Mouse (Mus musculus): ENCODE measurements around the gene Dab1. TPM values are rescaled to one million over a fixed set of nuclear protein-coding genes. Genes with fewer than 3 reads are reported as not detected.

Gene Dab1
- polyA plus RNA-seq, 1 experiment, result 35.8 TPM

GRCm38 (mm10) chr4:103615011-103615410 lies 4.1 kb upstream of the Dab1 start:
- Histone ChIP-seq H3K27me3 (ENCODE audit: control insufficient read depth, insufficient read depth, low read length) (no peaks in the 10 kb centered on the region), H3K4me1 (ENCODE audit: control insufficient read depth, insufficient read depth, low read length) (no peaks in the 10 kb centered on the region), H3K4me3 (replicated peaks; ENCODE audit: insufficient read depth, low read depth, low read length) (no peak overlapping the region), H3K27ac (ENCODE audit: insufficient read depth, low read length) (no peak overlapping the region)
- WGBS, result 47% methylated on average over 3 of the region's 3 CpGs
- DNase-seq, result peak in 1 of 2 experiments; percentile 17
- TF ChIP-seq CTCF (IDR thresholded peaks at IDR 0.05; ENCODE audit: borderline replicate concordance, insufficient read depth, low read depth, low read length) (no peak), POLR2A (IDR thresholded peaks at IDR 0.05; ENCODE audit: borderline replicate concordance, insufficient read depth, low read length) (no peak)

- Histone ChIP-seq H3K27ac (ENCODE audit: insufficient read depth, low read length) (no peak overlapping the region), H3K4me3 (replicated peaks; ENCODE audit: insufficient read depth, low read depth, low read length) (peak overlapping the region; percentile 15), H3K27me3 (ENCODE audit: control insufficient read depth, insufficient read depth, low read length) (no peaks in the 10 kb centered on the region; the same call in 1 of the 2 replicates), H3K4me1 (ENCODE audit: control insufficient read depth, insufficient read depth, low read length) (no peaks in the 10 kb centered on the region)
- TF ChIP-seq POLR2A (IDR thresholded peaks at IDR 0.05; ENCODE audit: borderline replicate concordance, insufficient read depth, low read length), result no peak
- no peak for TF ChIP-seq CTCF (IDR thresholded peaks at IDR 0.05; ENCODE audit: borderline replicate concordance, insufficient read depth, low read depth, low read length)
- peak in 1 of 2 experiments; percentile 8 for DNase-seq
- under 1% methylated on average over 28 of the region's 28 CpGs for WGBS
Observed at GRCm38 (mm10) chr4:103619946-103620371, 800 bp downstream of the Dab1 start.

- 9% methylated on average over 15 of the region's 18 CpGs for WGBS
- Histone ChIP-seq H3K27ac (ENCODE audit: insufficient read depth, low read length) (no peak overlapping the region), H3K4me1 (ENCODE audit: control insufficient read depth, insufficient read depth, low read length) (no peaks in the 10 kb centered on the region), H3K4me3 (replicated peaks; ENCODE audit: insufficient read depth, low read depth, low read length) (peak overlapping the region; percentile 49), H3K27me3 (ENCODE audit: control insufficient read depth, insufficient read depth, low read length) (no peaks in the 10 kb centered on the region; the same call in 1 of the 2 replicates)
- TF ChIP-seq POLR2A (IDR thresholded peaks at IDR 0.05; ENCODE audit: borderline replicate concordance, insufficient read depth, low read length), result no peak
- no peak for TF ChIP-seq CTCF (IDR thresholded peaks at IDR 0.05; ENCODE audit: borderline replicate concordance, insufficient read depth, low read depth, low read length)
- no peak for DNase-seq
Observed at GRCm38 (mm10) chr4:103620590-103621155, 1.5 kb downstream of the Dab1 start.

GRCm38 (mm10) chr4:103621586-103621985 lies 2.4 kb downstream of the Dab1 start:
- 9% methylated on average over 5 of the region's 5 CpGs for WGBS
- Histone ChIP-seq H3K27me3 (ENCODE audit: control insufficient read depth, insufficient read depth, low read length) (no peaks in the 10 kb centered on the region; the same call in 1 of the 2 replicates), H3K27ac (ENCODE audit: insufficient read depth, low read length) (no peak overlapping the region), H3K4me3 (replicated peaks; ENCODE audit: insufficient read depth, low read depth, low read length) (no peak overlapping the region), H3K4me1 (ENCODE audit: control insufficient read depth, insufficient read depth, low read length) (no peaks in the 10 kb centered on the region)
- no peak for TF ChIP-seq CTCF (IDR thresholded peaks at IDR 0.05; ENCODE audit: borderline replicate concordance, insufficient read depth, low read depth, low read length)
- TF ChIP-seq POLR2A (IDR thresholded peaks at IDR 0.05; ENCODE audit: borderline replicate concordance, insufficient read depth, low read length), result no peak
- DNase-seq, result no peak

GRCm38 (mm10) chr4:103630177-103630576 lies 11.0 kb downstream of the Dab1 start:
- no peak overlapping the region for H3K4me3 ChIP-seq (replicated peaks; ENCODE audit: insufficient read depth, low read depth, low read length)
- DNase-seq, result no peak
- H3K27ac ChIP-seq (ENCODE audit: insufficient read depth, low read length), result no peak overlapping the region
- no peaks in the 10 kb centered on the region; the same call in 1 of the 2 replicates for H3K27me3 ChIP-seq (ENCODE audit: control insufficient read depth, insufficient read depth, low read length)
- H3K4me1 ChIP-seq (ENCODE audit: control insufficient read depth, insufficient read depth, low read length), result no peaks in the 10 kb centered on the region
- 51% methylated on average over 4 of the region's 4 CpGs for WGBS
- TF ChIP-seq POLR2A (IDR thresholded peaks at IDR 0.05; ENCODE audit: borderline replicate concordance, insufficient read depth, low read length) (no peak), CTCF (IDR thresholded peaks at IDR 0.05; ENCODE audit: borderline replicate concordance, insufficient read depth, low read depth, low read length) (no peak)

- Histone ChIP-seq H3K27ac (ENCODE audit: insufficient read depth, low read length) (no peak overlapping the region), H3K27me3 (ENCODE audit: control insufficient read depth, insufficient read depth, low read length) (no peaks in the 10 kb centered on the region), H3K4me1 (ENCODE audit: control insufficient read depth, insufficient read depth, low read length) (no peaks in the 10 kb centered on the region), H3K4me3 (replicated peaks; ENCODE audit: insufficient read depth, low read depth, low read length) (no peak overlapping the region)
- no peak for DNase-seq
- TF ChIP-seq CTCF (IDR thresholded peaks at IDR 0.05; ENCODE audit: borderline replicate concordance, insufficient read depth, low read depth, low read length) (no peak), POLR2A (IDR thresholded peaks at IDR 0.05; ENCODE audit: borderline replicate concordance, insufficient read depth, low read length) (no peak)
- WGBS, result 62% methylated on average over 5 of the region's 5 CpGs
Observed at GRCm38 (mm10) chr4:103636168-103636776, 17.1 kb downstream of the Dab1 start.

- DNase-seq, result no peak
- 56% methylated on average over 9 of the region's 9 CpGs for WGBS
- Histone ChIP-seq H3K27ac (ENCODE audit: insufficient read depth, low read length) (no peak overlapping the region), H3K4me3 (replicated peaks; ENCODE audit: insufficient read depth, low read depth, low read length) (no peak overlapping the region), H3K27me3 (ENCODE audit: control insufficient read depth, insufficient read depth, low read length) (no peaks in the 10 kb centered on the region), H3K4me1 (ENCODE audit: control insufficient read depth, insufficient read depth, low read length) (no peaks in the 10 kb centered on the region)
- TF ChIP-seq CTCF (IDR thresholded peaks at IDR 0.05; ENCODE audit: borderline replicate concordance, insufficient read depth, low read depth, low read length) (no peak), POLR2A (IDR thresholded peaks at IDR 0.05; ENCODE audit: borderline replicate concordance, insufficient read depth, low read length) (no peak)
Observed at GRCm38 (mm10) chr4:103648209-103648896, 29.2 kb downstream of the Dab1 start.
